Mouse (Mus musculus): ENCODE measurements around the gene Tubb1. TPM values are rescaled to one million over a fixed set of nuclear protein-coding genes. Genes with fewer than 3 reads are reported as not detected.
A peak's percentile ranks its signal among the peaks of the same experiment; 100 is the strongest.

The Tubb1 gene
- polyA plus RNA-seq, 1 experiment, result not detected

- H3K4me2 ChIP-seq (ENCODE audit: low read depth), result no peak overlapping the region
- H3K27me3 ChIP-seq (ENCODE audit: control insufficient read depth, insufficient read depth, insufficient read length), result no peaks in the 10 kb centered on the region
- TF ChIP-seq MYOG (IDR thresholded peaks at IDR 0.05; ENCODE audit: control insufficient read depth in 1 of 3, insufficient read depth in 1 of 3, insufficient read length in 2 of 3, low read depth in 2 of 3), result no peak
- TF ChIP-seq MAX (IDR thresholded peaks at IDR 0.05; ENCODE audit: low read depth), result no peak
- no peak for TF ChIP-seq MYOD1 (IDR thresholded peaks at IDR 0.05; ENCODE audit: control insufficient read depth in 1 of 3, insufficient read length in 2 of 3, low read depth in 2 of 3)
- no peak for TF ChIP-seq TCF12 (IDR thresholded peaks at IDR 0.05; ENCODE audit: insufficient read depth, poor library complexity, severe bottlenecking)
- no peak for TF ChIP-seq REST (IDR thresholded peaks at IDR 0.05; ENCODE audit: insufficient read depth, insufficient read length)
- no peak for TF ChIP-seq USF1 (IDR thresholded peaks at IDR 0.05; ENCODE audit: low read depth)
- no peak for TF ChIP-seq TCF3 (IDR thresholded peaks at IDR 0.05; ENCODE audit: insufficient read length, low read depth)
Observed at GRCm38 (mm10) chr2:174446492-174446891, 4.0 kb upstream of the Tubb1 start.

GRCm38 (mm10) chr2:174446905-174447304, 3.6 kb upstream of the Tubb1 start:
- Histone ChIP-seq H3K27me3 (ENCODE audit: control insufficient read depth, insufficient read depth, insufficient read length) (no peaks in the 10 kb centered on the region), H3K79me2 (ENCODE audit: control insufficient read depth, insufficient read depth) (no peaks in the 10 kb centered on the region), H3K4me2 (ENCODE audit: low read depth) (no peak overlapping the region), H3K4me3 (no peak overlapping the region), H3ac (ENCODE audit: control insufficient read depth, insufficient read length) (no peak overlapping the region), H3K36me3 (ENCODE audit: control insufficient read depth, insufficient read depth) (no peaks in the 10 kb centered on the region)
- no peak for TF ChIP-seq E2F4 (IDR thresholded peaks at IDR 0.05; ENCODE audit: insufficient read depth)
- no peak for TF ChIP-seq USF1 (IDR thresholded peaks at IDR 0.05; ENCODE audit: low read depth)
- TF ChIP-seq MYOG (IDR thresholded peaks at IDR 0.05; ENCODE audit: control insufficient read depth in 1 of 3, insufficient read depth in 1 of 3, insufficient read length in 2 of 3, low read depth in 2 of 3), result no peak
- TF ChIP-seq MAX (IDR thresholded peaks at IDR 0.05; ENCODE audit: low read depth), result no peak
- no peak for TF ChIP-seq SRF (IDR thresholded peaks at IDR 0.05; ENCODE audit: control insufficient read depth, insufficient read length, low read depth)
- TF ChIP-seq TCF12 (IDR thresholded peaks at IDR 0.05; ENCODE audit: insufficient read depth, poor library complexity, severe bottlenecking), result no peak
- no peak for TF ChIP-seq TCF3 (IDR thresholded peaks at IDR 0.05; ENCODE audit: insufficient read length, low read depth)
- no peak for TF ChIP-seq POLR2A (IDR thresholded peaks at IDR 0.05; ENCODE audit: insufficient read length, low read depth)
- TF ChIP-seq POLR2AphosphoS2 (IDR thresholded peaks at IDR 0.05; ENCODE audit: insufficient read length, low read depth), result no peak
- no peak for TF ChIP-seq REST (IDR thresholded peaks at IDR 0.05; ENCODE audit: insufficient read depth, insufficient read length)
- no peak for TF ChIP-seq CEBPB (IDR thresholded peaks at IDR 0.05; ENCODE audit: insufficient read depth, poor library complexity, severe bottlenecking)
- TF ChIP-seq MYOD1 (IDR thresholded peaks at IDR 0.05; ENCODE audit: control insufficient read depth in 1 of 3, insufficient read length in 2 of 3, low read depth in 2 of 3), result no peak

More at GRCm38 (mm10) chr2:174446492-174446891, 4.0 kb upstream of the Tubb1 start:
- Histone ChIP-seq H3K79me2 (ENCODE audit: control insufficient read depth, insufficient read depth) (no peaks in the 10 kb centered on the region), H3ac (ENCODE audit: control insufficient read depth, insufficient read length) (no peak overlapping the region), H3K36me3 (ENCODE audit: control insufficient read depth, insufficient read depth) (no peaks in the 10 kb centered on the region), H3K4me3 (no peak overlapping the region)

- no peaks in the 10 kb centered on the region for H3K36me3 ChIP-seq (ENCODE audit: control insufficient read depth, insufficient read depth)
- H3ac ChIP-seq (ENCODE audit: control insufficient read depth, insufficient read length), result no peak overlapping the region
- no peak for TF ChIP-seq REST (IDR thresholded peaks at IDR 0.05; ENCODE audit: insufficient read depth, insufficient read length)
- TF ChIP-seq MYOD1 (IDR thresholded peaks at IDR 0.05; ENCODE audit: control insufficient read depth in 1 of 3, insufficient read length in 2 of 3, low read depth in 2 of 3), result no peak
- H3K4me2 ChIP-seq (ENCODE audit: low read depth), result no peak overlapping the region
- H3K79me2 ChIP-seq (ENCODE audit: control insufficient read depth, insufficient read depth), result no peaks in the 10 kb centered on the region
- no peaks in the 10 kb centered on the region for H3K27me3 ChIP-seq (ENCODE audit: control insufficient read depth, insufficient read depth, insufficient read length)
- H3K4me3 ChIP-seq, result no peak overlapping the region
Observed at GRCm38 (mm10) chr2:174448405-174448804, 2.1 kb upstream of the Tubb1 start.

DNA sequence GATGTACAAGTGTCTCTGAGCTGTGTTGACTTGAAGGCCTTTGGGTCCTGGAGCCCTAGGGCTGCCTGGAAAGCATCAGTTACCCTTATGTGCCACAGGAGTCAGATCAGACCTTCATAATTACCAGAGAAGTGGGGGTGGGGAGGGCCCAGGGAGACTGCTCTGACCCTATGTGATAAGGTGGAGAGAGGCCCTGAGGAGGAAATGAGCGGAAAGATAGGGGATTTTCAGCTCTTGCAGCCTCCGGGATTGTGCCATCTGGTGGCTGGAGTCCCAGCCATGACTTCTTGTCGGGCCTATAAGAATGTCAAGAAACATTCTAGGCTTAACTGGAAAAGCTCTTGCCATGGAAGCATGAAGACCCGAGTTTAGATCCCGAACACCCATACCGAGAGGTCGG, 3.2 kb downstream of the Tubb1 start:
- no peak for TF ChIP-seq POLR2A (IDR thresholded peaks at IDR 0.05; ENCODE audit: insufficient read length, low read depth)
- TF ChIP-seq REST (IDR thresholded peaks at IDR 0.05; ENCODE audit: insufficient read depth, insufficient read length), result no peak
- no peak for TF ChIP-seq MYOG (IDR thresholded peaks at IDR 0.05; ENCODE audit: control insufficient read depth in 1 of 3, insufficient read depth in 1 of 3, insufficient read length in 2 of 3, low read depth in 2 of 3)
- TF ChIP-seq MAX (IDR thresholded peaks at IDR 0.05; ENCODE audit: low read depth), result no peak
- no peak for TF ChIP-seq TCF12 (IDR thresholded peaks at IDR 0.05; ENCODE audit: insufficient read depth, poor library complexity, severe bottlenecking)
- no peak for TF ChIP-seq USF1 (IDR thresholded peaks at IDR 0.05; ENCODE audit: low read depth)
- no peak for TF ChIP-seq CEBPB (IDR thresholded peaks at IDR 0.05; ENCODE audit: insufficient read depth, poor library complexity, severe bottlenecking)
- TF ChIP-seq MYOD1 (IDR thresholded peaks at IDR 0.05; ENCODE audit: control insufficient read depth in 1 of 3, insufficient read length in 2 of 3, low read depth in 2 of 3), result no peak
- no peak for TF ChIP-seq SRF (IDR thresholded peaks at IDR 0.05; ENCODE audit: control insufficient read depth, insufficient read length, low read depth)
- no peak for TF ChIP-seq E2F4 (IDR thresholded peaks at IDR 0.05; ENCODE audit: insufficient read depth)
- TF ChIP-seq TCF3 (IDR thresholded peaks at IDR 0.05; ENCODE audit: insufficient read length, low read depth), result no peak
- no peak for TF ChIP-seq POLR2AphosphoS2 (IDR thresholded peaks at IDR 0.05; ENCODE audit: insufficient read length, low read depth)
- H3K36me3 ChIP-seq (ENCODE audit: control insufficient read depth, insufficient read depth), result no peaks in the 10 kb centered on the region

DNA sequence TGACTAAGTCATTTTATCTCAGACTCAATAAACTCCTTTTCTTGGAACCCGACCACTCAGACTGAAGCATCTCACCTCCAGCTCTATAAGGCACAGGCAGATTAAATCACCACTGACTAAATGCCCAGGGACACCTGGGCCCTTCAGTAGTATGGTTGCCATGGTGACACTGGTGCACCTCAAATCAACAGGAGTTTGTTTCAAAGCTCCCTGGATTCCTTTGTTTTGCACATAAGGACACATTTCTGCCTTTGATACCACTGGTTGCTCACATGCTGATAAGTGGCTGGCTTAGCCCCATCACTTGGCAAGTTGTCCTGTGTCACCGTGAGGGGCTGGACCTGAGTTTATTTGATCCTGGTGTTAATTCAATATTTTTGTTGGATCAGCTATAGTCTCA, 8.9 kb downstream of the Tubb1 start:
- no peak overlapping the region for H3ac ChIP-seq (ENCODE audit: control insufficient read depth, insufficient read length)
- peaks cover 17% of the 10 kb centered on the region for H3K79me2 ChIP-seq (ENCODE audit: control insufficient read depth, insufficient read depth)
- TF ChIP-seq E2F4 (IDR thresholded peaks at IDR 0.05; ENCODE audit: insufficient read depth), result no peak
- TF ChIP-seq POLR2AphosphoS2 (IDR thresholded peaks at IDR 0.05; ENCODE audit: insufficient read length, low read depth), result peak; percentile 17
- H3K36me3 ChIP-seq (ENCODE audit: control insufficient read depth, insufficient read depth), result peaks cover 10% of the 10 kb centered on the region
- no peak overlapping the region for H3K4me2 ChIP-seq (ENCODE audit: low read depth)
- H3K27me3 ChIP-seq (ENCODE audit: control insufficient read depth, insufficient read depth, insufficient read length), result no peaks in the 10 kb centered on the region
- H3K4me3 ChIP-seq, result no peak overlapping the region

More for the DNA sequence above, 3.2 kb downstream of the Tubb1 start:
- no peak overlapping the region for H3ac ChIP-seq (ENCODE audit: control insufficient read depth, insufficient read length)
- H3K4me2 ChIP-seq (ENCODE audit: low read depth), result no peak overlapping the region
- H3K27me3 ChIP-seq (ENCODE audit: control insufficient read depth, insufficient read depth, insufficient read length), result no peaks in the 10 kb centered on the region
- no peaks in the 10 kb centered on the region for H3K79me2 ChIP-seq (ENCODE audit: control insufficient read depth, insufficient read depth)
- H3K4me3 ChIP-seq, result no peak overlapping the region

Measured in myocyte (in vitro differentiated cells).